Mouse (Mus musculus): ENCODE data around the gene Galnt11. TPM values are rescaled to one million over a fixed set of nuclear protein-coding genes. Genes with fewer than 3 reads are reported as not detected.
A peak's percentile ranks its signal among the peaks of the same experiment; 100 is the strongest.
"Not testable (repeated sequence)": the region's sequence is repeated elsewhere in the genome, so short reads cannot be mapped to it uniquely, and the experiment has no call there.

Galnt11 gene
- 31.8 and 34.8 TPM in 2 replicates for polyA plus RNA-seq (2015; fragmentation: Nextera tagmentation; extraction: Ambion mirVana)

GRCm38 (mm10) chr5:25221604-25222003 lies at the start of gene Galnt11:
TSS of gene Galnt11 (plus strand) at chr5:25221904.
- H3K4me2 ChIP-seq, result peak within 1 kb of the TSS; percentile 66
- H3K9me3 ChIP-seq, result no peaks in the 10 kb centered on the region
- H3K27ac ChIP-seq, result peak within 1 kb of the TSS; percentile 88
- H3K27me3 ChIP-seq, result no peaks in the 10 kb centered on the region
- WGBS, result 87% methylated on average over 3 of the region's 3 CpGs
- peak within 1 kb of the TSS; percentile 77 for H3K4me3 ChIP-seq
- ATAC-seq (ENCODE audit: borderline replicate concordance, extremely low read depth, low FRiP score, low TSS enrichment), result no peak
- peak within 1 kb of the TSS; percentile 71 for H3K9ac ChIP-seq
- no peaks in the 10 kb centered on the region for H3K4me1 ChIP-seq
- H3K36me3 ChIP-seq, result no peaks in the 10 kb centered on the region

GRCm38 (mm10) chr5:25177937-25178336 lies 43.8 kb upstream of the Galnt11 start:
- not testable (repeated sequence) for H3K9ac ChIP-seq; H3K4me3 ChIP-seq; H3K4me2 ChIP-seq; H3K9me3 ChIP-seq; H3K4me1 ChIP-seq; ATAC-seq (ENCODE audit: borderline replicate concordance, extremely low read depth, low FRiP score, low TSS enrichment); H3K27ac ChIP-seq; H3K27me3 ChIP-seq; H3K36me3 ChIP-seq
- WGBS, result 90% methylated on average over 5 of the region's 5 CpGs

- H3K9me3 ChIP-seq; H3K27ac ChIP-seq; H3K9ac ChIP-seq; H3K36me3 ChIP-seq; H3K4me2 ChIP-seq; H3K4me1 ChIP-seq; H3K27me3 ChIP-seq; ATAC-seq (ENCODE audit: borderline replicate concordance, extremely low read depth, low FRiP score, low TSS enrichment); H3K4me3 ChIP-seq: not testable (repeated sequence)
- WGBS, result 79% methylated on average over 4 of the region's 4 CpGs
Observed at GRCm38 (mm10) chr5:25178543-25178942, 43.2 kb upstream of the Galnt11 start.

- Histone ChIP-seq H3K4me1 (no peaks in the 10 kb centered on the region), H3K9me3 (no peaks in the 10 kb centered on the region), H3K27ac (no peak overlapping the region), H3K36me3 (no peaks in the 10 kb centered on the region), H3K9ac (no peak overlapping the region), H3K4me3 (no peak overlapping the region), H3K4me2 (no peak overlapping the region), H3K27me3 (no peaks in the 10 kb centered on the region)
- no peak for ATAC-seq (ENCODE audit: borderline replicate concordance, extremely low read depth, low FRiP score, low TSS enrichment)
- 93% methylated on average over 4 of the region's 4 CpGs for WGBS
Observed at GRCm38 (mm10) chr5:25179284-25179683, 42.4 kb upstream of the Galnt11 start.

GRCm38 (mm10) chr5:25179936-25180488 lies 41.7 kb upstream of the Galnt11 start:
- Histone ChIP-seq H3K27ac (no peak overlapping the region), H3K9ac (no peak overlapping the region), H3K4me2 (no peak overlapping the region), H3K4me1 (no peaks in the 10 kb centered on the region), H3K9me3 (no peaks in the 10 kb centered on the region), H3K36me3 (no peaks in the 10 kb centered on the region), H3K4me3 (no peak overlapping the region), H3K27me3 (no peaks in the 10 kb centered on the region)
- 93% methylated on average over 3 of the region's 3 CpGs for WGBS
- no peak for ATAC-seq (ENCODE audit: borderline replicate concordance, extremely low read depth, low FRiP score, low TSS enrichment)

DNA sequence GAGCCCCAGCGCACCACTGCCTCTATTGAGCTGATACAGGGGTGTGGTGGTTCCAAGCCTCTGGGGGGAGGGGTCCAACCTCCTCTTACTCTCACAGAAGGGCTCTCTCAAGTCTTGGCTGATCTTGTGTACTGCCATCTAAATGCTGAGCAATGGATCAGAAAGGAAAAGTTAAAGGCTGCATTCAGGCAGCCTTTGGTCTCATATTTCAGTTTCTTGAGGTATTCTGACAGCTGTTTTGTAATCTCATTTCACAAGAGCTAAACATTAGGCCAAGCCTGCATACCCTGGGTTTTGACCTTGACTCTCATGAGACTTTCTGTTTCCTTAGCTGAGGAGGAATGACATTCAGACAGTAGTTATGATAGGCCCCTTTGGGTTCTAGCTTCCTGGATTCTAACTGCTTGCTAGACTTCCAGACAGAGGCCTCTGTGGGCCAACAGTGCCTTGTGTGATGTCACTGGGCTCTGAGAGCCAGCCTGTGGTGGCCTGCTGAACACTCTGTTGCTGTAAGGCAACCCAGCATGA lies 40.6 kb upstream of the Galnt11 start, which contains the start of gene Galntl5:
TSS of gene Galntl5 (plus strand) at position 457 of the 528 bp plus-strand sequence.
- H3K27ac ChIP-seq, result no peak within 1 kb of the TSS
- WGBS, result 70% methylated on average over 1 of the region's 1 CpGs
- ATAC-seq (ENCODE audit: borderline replicate concordance, extremely low read depth, low FRiP score, low TSS enrichment), result no peak
- no peaks in the 10 kb centered on the region for H3K27me3 ChIP-seq
- no peak within 1 kb of the TSS for H3K4me3 ChIP-seq
- no peaks in the 10 kb centered on the region for H3K9me3 ChIP-seq
- no peaks in the 10 kb centered on the region for H3K4me1 ChIP-seq
- H3K9ac ChIP-seq, result no peak within 1 kb of the TSS
- H3K4me2 ChIP-seq, result no peak within 1 kb of the TSS
- H3K36me3 ChIP-seq, result no peaks in the 10 kb centered on the region

- 77% methylated on average over 4 of the region's 4 CpGs for WGBS
- ATAC-seq (ENCODE audit: borderline replicate concordance, extremely low read depth, low FRiP score, low TSS enrichment), result no peak
Observed at GRCm38 (mm10) chr5:25183595-25183994, 38.1 kb upstream of the Galnt11 start.

DNA sequence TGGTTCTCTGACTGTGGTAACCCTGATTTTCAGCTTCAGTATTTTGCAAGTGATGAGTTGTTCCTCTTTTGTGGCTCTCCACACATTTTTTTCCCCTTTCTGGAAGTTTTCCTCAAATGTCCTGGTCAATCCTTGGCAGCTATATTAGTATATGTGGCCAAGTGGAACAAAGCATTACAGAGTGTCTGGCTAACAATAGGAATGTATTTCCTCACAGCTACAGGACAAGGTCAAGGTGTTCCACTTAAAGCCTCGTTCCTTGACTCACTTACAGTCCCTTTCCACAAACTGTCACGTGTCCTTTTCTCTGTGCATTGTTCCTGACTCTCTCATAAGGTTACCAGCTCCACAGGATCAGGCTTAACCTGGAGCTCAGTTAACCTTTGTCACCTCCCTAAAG lies 37.1 kb upstream of the Galnt11 start:
- Histone ChIP-seq H3K4me3 (no peak overlapping the region), H3K4me2 (no peak overlapping the region), H3K9ac (no peak overlapping the region), H3K9me3 (no peaks in the 10 kb centered on the region), H3K27me3 (no peaks in the 10 kb centered on the region), H3K36me3 (no peaks in the 10 kb centered on the region), H3K4me1 (no peaks in the 10 kb centered on the region), H3K27ac (no peak overlapping the region)
- 31% methylated on average over 2 of the region's 2 CpGs for WGBS
- ATAC-seq (ENCODE audit: borderline replicate concordance, extremely low read depth, low FRiP score, low TSS enrichment), result no peak

More at GRCm38 (mm10) chr5:25183595-25183994, 38.1 kb upstream of the Galnt11 start:
- Histone ChIP-seq H3K9ac (no peak overlapping the region), H3K4me1 (no peaks in the 10 kb centered on the region), H3K36me3 (no peaks in the 10 kb centered on the region), H3K9me3 (no peaks in the 10 kb centered on the region), H3K4me3 (no peak overlapping the region), H3K4me2 (no peak overlapping the region), H3K27ac (no peak overlapping the region), H3K27me3 (no peaks in the 10 kb centered on the region)

GRCm38 (mm10) chr5:25187727-25188126 lies 34.0 kb upstream of the Galnt11 start:
- Histone ChIP-seq H3K36me3 (no peaks in the 10 kb centered on the region), H3K27me3 (no peaks in the 10 kb centered on the region), H3K4me3 (no peak overlapping the region), H3K4me1 (no peaks in the 10 kb centered on the region), H3K27ac (no peak overlapping the region), H3K9me3 (no peaks in the 10 kb centered on the region), H3K4me2 (no peak overlapping the region), H3K9ac (no peak overlapping the region)
- ATAC-seq (ENCODE audit: borderline replicate concordance, extremely low read depth, low FRiP score, low TSS enrichment), result no peak

DNA sequence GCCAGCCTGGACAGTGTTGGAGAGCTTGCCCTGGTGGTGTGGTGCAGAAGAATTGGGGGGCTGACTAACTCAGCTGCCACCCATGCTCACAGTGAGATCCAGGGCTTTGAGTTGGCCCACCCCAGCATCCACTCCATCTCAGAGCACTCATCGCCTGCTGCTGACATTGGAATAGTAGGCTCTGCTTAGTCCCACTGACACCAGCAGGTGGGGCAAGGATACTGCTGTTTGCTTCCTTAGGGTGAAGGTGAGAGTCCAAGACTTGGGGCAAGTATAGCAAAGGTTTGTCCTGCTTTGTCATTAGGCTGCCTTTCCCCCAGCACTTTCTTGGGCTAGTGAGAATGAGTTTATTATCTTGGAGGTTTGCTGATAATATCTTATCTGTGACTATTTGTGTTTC lies 32.9 kb upstream of the Galnt11 start:
- Histone ChIP-seq H3K36me3 (no peaks in the 10 kb centered on the region), H3K4me1 (no peaks in the 10 kb centered on the region), H3K27ac (no peak overlapping the region), H3K4me3 (no peak overlapping the region), H3K9me3 (no peaks in the 10 kb centered on the region), H3K4me2 (no peak overlapping the region), H3K9ac (no peak overlapping the region), H3K27me3 (no peaks in the 10 kb centered on the region)
- 0 out of 2 replicates have a peak, but pooled peaks have one; percentile 14 for ATAC-seq (ENCODE audit: borderline replicate concordance, extremely low read depth, low FRiP score, low TSS enrichment)
- WGBS, result 25% methylated on average over 1 of the region's 1 CpGs

DNA sequence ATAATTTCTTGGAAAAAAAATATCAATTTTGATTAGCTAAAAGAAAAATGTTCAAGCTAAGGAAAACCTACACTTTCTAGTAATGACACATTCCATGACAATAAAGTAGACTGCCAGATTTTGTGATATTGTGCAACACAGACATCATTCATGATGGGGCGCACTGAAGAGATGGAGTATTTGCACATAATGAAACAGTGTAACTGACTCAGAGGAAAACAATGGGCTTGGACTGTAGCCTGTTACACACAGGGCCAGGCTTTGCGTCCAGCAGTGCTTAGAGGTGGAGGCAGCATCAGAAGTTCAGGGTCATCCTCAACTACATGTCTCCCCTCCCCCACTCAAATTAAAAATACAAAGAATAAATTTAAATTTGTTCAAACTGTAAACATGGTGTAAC lies 31.2 kb upstream of the Galnt11 start:
- ATAC-seq (ENCODE audit: borderline replicate concordance, extremely low read depth, low FRiP score, low TSS enrichment), result no peak
- H3K4me2 ChIP-seq, result no peak overlapping the region
- no peaks in the 10 kb centered on the region for H3K36me3 ChIP-seq
- H3K27ac ChIP-seq, result no peak overlapping the region
- no peaks in the 10 kb centered on the region for H3K27me3 ChIP-seq
- WGBS, result 66% methylated on average over 2 of the region's 2 CpGs
- H3K9ac ChIP-seq, result no peak overlapping the region
- H3K4me3 ChIP-seq, result no peak overlapping the region
- no peaks in the 10 kb centered on the region for H3K4me1 ChIP-seq
- no peaks in the 10 kb centered on the region for H3K9me3 ChIP-seq

DNA sequence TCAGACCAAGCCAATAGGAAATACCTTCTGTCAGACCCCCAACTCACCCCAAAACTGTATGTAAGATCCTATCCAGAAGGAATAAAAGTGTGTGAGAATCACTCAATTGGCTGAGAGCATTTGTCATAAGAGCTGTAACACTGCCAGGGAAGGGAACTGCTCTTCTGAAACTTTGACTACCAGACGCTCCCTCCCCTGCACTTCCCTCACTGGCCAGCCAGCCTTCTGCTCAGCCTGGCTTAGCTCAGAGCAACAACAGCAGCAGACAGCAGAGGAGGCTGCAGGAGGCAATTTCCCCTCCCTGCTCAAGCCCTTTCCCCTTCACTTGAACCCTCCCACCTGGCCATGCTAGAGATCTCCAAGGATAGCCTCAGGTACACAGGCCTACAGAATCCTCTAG lies 9.8 kb upstream of the Galnt11 start:
- H3K9me3 ChIP-seq, result no peaks in the 10 kb centered on the region
- no peak overlapping the region for H3K4me2 ChIP-seq
- no peaks in the 10 kb centered on the region for H3K36me3 ChIP-seq
- no peak overlapping the region for H3K9ac ChIP-seq
- no peak for ATAC-seq (ENCODE audit: borderline replicate concordance, extremely low read depth, low FRiP score, low TSS enrichment)
- no peak overlapping the region for H3K27ac ChIP-seq
- H3K27me3 ChIP-seq, result no peaks in the 10 kb centered on the region
- H3K4me1 ChIP-seq, result no peaks in the 10 kb centered on the region
- 63% methylated on average over 1 of the region's 1 CpGs for WGBS
- H3K4me3 ChIP-seq, result no peak overlapping the region

- not testable (repeated sequence) for H3K4me2 ChIP-seq; H3K4me1 ChIP-seq; H3K9ac ChIP-seq; H3K27ac ChIP-seq; ATAC-seq (ENCODE audit: borderline replicate concordance, extremely low read depth, low FRiP score, low TSS enrichment); H3K4me3 ChIP-seq; H3K27me3 ChIP-seq; H3K9me3 ChIP-seq; H3K36me3 ChIP-seq
Observed at GRCm38 (mm10) chr5:25213216-25213615, 8.5 kb upstream of the Galnt11 start.
